Mouse (Mus musculus): Measurements from ENCODE around the gene Arrb1.

Arrb1 gene

DNA sequence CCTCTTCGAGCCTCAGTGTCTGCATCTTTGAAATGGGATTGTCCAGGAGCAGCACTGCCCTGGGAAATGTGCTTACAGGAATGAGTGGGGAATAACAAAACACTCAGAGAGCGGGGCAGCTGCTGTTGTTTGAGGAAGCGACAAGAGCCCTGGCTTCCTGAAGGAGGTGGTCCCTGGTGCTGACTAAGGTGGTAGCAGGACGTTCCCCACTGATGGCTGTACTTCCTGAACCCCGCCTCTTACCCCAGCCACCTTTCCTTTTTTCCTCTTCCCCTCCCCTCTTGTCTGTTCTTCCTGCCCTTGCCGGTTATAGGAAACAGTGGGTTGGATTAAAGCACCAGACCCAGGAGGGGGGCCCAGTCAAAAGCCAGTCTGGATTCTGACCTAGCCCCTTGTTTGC is 45.0 kb downstream of the Arrb1 start:
- DNase-seq (ENCODE audit: low spot score), result no peak

DNA sequence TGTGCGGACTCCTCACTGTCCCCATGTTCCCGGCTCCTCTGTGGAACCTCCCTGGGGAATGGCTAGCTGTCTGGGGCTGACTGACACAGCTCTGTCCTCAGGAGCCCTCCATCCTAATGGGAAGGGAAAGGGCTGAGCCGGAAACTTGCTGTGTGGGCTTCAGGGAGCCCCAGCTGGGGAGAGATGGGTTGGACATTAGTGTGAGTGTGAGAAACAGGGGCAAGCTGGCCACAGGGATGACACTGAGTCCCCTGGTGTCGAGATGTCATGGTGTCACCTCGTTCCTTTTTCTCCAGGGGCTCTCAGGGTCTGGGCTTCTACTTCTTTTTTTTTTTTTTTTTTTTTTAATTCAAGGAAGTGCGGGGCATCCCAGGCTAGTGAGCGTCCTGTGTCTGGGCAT is 47.0 kb downstream of the Arrb1 start:
- no peak for DNase-seq (ENCODE audit: low spot score)

DNA sequence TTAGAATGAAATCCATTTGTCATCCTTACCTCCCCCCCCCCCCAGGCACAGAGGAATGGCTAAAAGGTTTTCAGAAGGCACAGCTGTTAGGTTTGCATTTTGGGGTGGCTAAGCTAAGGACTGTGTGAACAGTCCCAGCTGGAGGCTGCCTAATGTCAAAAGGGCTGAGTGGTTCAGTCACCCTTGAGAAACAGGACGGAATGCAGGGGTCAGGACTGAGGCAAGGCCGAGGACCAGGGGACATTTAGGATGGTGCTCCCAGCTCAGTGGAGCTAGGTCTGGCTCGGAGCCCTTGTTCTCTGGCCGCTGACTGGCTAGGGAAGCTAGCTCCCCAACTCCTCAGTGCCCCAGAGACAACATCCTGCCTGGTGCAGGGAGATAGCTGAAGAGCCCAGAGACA is 47.6 kb downstream of the Arrb1 start:
- peak; percentile 49 for DNase-seq (ENCODE audit: low spot score)

DNA sequence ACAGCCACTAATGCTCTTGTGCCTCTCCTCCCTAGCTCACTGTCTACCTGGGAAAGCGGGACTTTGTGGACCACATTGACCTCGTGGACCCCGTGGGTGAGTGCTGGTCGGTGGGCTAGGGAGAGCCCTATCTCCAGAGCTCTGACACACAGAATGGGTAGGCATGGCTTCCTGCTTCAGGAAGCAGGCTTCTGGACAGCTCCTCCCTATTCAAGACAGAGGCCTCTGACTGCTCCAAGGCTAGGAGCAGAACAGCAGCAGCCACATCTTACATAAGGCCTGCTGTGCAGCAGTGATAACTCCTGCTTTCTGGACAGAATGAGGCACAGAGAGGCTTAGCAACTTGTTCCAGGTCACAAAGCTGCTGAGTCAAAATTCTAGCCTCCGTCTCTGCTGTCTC is 48.4 kb downstream of the Arrb1 start:
- no peak for DNase-seq (ENCODE audit: low spot score)

DNA sequence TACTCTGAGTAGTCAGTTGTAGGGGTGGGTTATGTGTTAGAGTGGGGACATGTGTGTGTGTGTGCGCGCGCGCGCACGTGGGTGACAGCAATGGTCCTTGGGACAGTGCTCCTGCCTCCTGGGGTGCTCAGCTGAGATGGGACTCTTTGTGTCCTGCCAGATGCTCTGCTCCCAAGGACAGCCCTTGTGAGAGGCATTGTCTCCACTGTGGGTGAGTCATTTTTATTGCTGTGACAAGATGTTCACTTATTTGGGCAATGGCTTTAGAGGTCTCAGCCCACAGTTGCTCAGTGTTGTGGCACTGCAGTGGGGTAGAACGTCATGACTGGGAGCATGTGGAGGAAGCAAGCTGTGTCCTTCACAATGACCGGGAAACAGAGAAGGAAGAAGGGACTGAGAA is 50.7 kb downstream of the Arrb1 start:
- DNase-seq (ENCODE audit: low spot score), result no peak

DNA sequence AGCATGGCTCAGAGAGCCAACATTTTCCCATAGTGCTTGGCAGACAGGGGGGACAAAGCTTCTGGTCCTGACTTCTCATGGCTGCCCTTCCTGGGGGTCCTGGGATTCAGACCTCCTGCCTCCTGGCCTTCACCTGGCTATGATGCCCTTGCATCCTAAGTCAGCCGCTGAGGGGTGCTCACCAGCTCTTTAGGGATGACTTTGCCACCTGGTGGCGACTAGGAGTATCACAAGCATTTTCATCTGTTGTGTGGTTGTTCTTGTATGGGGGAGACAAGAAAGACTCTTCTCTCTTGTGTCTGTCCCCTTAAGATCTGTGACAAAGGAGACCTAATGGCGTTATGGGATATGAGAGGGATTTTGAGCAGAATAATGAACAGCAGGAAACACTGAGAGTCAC is 54.8 kb downstream of the Arrb1 start:
- peak; percentile 80 for DNase-seq (ENCODE audit: low spot score)

DNA sequence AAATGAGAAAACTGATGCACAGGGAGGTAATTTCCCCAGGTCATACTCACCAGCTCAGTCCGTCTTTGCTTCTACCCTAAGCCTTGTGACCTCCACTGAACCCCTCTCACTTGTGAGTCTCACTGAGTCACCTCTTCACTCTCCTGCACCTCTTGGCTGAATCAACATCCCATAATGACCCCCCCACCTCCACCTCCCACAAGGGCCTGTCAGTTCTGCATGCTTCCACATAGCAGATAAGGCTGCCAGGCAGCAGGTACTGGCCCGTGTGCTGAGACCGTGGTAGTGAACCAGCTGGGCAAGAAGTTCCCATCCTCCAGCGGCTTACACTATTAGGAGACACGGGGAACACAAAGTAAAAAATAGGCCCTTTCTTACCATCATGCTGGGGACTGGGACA is 55.4 kb downstream of the Arrb1 start:
- no peak for DNase-seq (ENCODE audit: low spot score)

DNA sequence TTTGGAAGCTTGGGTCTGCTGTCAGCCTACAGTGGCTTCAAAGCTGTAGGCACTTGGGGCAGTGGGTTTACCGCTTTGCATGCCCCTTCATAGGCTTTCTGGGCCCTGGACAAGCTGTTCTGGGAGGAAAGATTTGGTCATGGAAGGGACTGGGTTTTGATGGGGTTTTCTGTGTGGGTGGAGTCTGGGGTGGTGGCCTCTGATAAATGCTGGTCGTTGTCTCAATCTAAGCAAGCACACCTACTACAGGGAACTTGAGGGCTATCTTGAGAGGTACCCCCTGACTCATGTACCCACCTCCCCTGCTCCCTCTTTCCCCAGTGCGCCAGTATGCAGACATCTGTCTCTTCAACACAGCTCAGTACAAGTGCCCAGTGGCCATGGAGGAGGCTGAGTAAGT is 57.4 kb downstream of the Arrb1 start:
- DNase-seq (ENCODE audit: low spot score), result no peak

DNA sequence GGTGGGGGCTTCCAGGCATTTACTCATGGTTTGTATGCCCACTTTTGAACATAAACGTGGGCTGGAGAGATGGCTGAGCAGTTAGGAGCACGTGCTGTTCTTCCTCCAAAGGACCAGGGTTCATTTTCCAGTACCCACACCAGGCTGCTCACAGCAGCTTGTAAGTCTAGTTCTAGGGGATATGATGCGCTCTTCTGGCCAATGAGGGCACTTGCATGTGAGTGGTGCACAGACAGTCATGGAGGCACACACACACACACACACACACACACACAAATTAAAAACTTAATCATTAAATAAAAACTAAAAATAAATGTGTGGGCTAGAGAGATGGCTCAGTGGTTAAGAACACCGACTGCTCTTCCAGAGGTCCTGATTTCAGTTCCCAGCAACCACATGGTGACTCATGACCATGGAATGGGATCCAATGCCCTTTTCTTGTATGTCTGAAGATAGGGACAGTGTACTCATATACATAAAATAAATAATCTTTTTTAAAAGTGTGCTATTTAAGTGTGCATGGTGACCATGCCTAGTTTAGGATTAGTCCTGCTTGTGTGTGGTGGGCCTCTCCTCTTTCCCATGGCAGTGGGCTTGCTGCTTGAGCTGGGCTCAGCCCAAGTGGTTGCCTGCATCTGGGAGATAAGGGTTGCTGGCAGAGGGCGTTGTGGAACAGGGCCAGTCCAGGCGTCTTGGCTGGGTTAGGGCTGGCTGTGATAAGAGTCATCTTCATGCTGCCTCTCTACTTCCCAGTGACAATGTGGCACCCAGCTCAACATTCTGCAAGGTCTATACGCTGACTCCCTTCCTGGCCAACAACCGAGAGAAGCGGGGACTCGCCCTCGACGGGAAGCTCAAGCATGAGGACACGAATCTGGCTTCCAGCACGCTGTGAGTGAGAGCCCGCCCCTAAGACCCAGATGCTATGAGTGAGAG is 58.9 kb downstream of the Arrb1 start:
- DNase-seq (ENCODE audit: low spot score), result peak; percentile 23

DNA sequence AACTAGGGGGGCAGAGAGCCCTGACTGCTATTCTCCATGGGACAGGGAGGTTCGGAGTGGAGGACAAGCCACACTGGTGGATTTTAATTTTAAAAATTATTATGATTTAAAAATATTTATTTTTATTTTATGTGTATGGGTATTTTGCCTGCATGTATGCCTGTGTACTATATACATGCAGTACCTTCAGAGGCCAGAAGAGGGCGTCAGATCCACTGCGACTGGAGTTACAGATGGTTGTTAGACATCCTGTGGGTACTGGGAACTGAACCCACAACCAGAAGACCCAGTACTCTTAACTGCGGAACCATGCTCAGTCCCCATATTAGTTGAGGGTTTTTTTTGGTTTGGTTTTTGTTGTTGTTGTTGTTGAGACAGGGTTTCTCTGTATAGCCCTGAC is 63.5 kb downstream of the Arrb1 start:
- no peak for DNase-seq (ENCODE audit: low spot score)

DNA sequence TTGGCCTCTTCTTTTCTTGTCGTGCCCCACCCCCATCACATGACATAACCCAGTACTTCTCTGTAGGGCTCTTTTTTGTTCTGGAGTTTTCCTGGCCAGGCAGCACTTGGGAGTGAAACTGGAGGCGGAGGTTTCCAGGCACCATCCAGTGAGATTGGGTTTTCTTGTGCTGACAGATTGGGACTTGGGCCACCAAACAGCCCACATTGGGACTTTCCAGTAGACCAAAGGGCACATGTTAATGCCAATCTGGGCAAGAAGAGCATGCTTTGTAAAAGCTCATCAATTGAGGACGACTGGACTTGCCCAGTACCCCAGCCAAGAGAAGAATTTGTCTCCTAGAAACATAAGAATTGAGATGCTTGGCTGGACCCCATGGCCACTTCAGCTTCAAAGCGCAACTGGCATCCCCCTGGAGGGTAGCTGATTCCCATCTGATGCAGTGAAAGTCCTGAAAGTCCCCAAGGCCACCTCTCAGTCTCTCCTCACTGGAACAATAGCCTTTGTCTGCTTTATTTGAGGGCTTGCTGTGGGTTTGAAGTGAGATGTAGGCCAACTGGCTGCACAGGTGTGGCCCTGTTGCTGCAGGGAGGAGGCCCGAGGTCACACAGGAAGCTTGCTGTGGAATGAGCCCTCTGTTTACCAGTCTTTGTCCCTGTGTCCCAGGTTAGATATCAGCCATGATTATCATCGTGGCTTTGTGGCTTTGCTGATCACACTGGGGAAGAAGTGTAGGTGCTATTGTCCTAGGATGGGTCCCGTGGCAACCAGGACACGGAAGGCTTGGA is 68.8 kb downstream of the Arrb1 start:
- no peak for DNase-seq (ENCODE audit: low spot score)

DNA sequence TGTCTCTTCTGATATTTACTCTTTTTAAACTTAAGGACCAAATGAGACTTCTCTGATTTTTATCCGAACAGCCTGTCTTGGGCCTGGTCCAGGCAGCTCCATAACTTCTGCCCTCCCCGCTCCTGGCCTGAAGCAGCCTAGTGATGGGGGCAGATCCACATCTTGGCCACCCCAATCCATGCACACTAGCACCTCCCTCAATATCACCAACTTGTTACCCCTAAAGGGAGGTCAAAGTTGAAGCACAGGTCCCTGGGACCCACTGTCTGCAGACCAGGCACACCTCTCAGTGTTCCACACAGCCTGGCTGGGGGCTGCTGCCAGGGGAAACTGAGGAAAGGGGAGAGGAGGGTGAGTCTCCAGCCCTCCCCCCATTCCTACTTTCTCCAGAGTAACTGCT is 69.8 kb downstream of the Arrb1 start:
- no peak for DNase-seq (ENCODE audit: low spot score)

DNA sequence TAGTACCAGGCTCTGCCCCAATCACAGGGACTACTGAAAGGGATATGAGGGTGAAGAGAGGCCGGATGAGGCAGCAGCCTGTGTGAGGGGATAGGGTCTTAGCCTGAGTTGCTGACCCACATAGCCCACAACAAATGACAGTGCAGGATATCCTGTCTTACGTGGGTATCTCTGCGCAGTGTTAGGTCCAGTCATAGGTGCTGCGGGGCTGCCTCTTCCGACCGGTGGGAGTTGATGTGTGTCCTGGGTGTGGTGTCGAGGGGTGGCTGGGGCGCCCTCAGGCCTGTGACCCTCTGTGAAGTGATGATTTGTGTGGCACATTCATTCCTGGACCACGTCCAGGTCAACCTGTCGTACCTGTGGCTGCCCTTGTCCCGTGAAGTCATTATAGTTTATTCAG is 71.0 kb downstream of the Arrb1 start:
- no peak for DNase-seq (ENCODE audit: low spot score)

DNA sequence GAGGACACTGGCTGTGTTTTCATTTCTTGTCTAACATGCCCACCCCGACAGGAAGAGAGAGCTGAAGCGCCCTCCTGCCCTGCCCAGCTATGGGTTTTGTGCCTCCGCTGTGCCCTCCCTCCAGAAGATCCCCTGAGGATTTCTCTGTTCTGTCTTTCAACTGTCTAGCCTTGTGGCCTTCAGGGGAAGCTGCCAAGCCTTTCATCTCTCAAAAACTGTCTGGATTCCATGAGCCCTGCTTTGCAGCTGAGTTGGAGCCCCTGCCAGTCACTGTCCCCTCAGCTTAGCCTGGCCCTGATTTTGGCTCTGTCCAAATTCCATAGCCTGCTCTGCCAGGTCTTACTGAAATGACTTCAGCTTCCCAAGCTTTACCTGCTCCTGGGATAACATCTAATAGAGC is 71.5 kb downstream of the Arrb1 start:
- no peak for DNase-seq (ENCODE audit: low spot score)

DNA sequence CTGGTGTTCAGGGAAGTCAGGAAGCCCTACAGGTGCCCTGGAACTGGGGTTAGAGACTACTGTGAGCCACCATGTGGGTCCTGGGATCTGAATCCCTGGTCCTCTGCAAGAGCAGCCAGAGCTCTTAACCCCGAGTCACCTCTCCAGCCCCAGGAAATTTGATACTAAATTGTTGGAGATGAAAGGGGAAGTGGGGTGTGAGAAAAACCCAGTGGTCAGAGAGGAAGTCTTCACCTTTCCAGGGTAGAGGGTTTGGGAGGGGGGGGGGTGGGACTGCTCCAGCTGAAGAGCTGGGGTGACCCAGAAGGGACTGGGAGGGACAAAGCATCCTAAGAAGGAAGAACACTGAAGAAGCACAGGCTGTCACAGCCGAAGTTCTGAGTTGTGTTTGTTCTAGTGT is 72.4 kb downstream of the Arrb1 start:
- DNase-seq (ENCODE audit: low spot score), result no peak

DNA sequence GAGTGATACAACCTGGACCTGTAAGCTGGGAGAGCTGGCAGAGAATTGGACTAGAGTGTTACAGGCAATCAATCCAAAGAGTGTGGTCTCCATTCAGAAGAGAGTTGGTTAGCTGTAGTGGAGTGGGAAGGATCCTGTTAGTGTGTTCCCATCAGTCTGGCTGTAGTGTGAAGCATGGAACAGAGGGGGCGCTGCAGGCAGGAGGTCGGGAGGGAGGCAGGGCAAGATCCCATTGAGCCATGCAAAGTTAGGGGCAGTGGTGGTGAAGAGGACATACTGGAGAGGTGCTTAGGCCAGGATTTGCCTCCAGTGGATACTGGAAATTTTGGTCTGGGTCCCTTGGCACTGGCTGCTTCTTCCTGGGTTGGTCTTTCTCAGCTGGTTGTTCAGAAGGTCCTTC is 83.0 kb downstream of the Arrb1 start:
- DNase-seq (ENCODE audit: low spot score), result no peak

DNA sequence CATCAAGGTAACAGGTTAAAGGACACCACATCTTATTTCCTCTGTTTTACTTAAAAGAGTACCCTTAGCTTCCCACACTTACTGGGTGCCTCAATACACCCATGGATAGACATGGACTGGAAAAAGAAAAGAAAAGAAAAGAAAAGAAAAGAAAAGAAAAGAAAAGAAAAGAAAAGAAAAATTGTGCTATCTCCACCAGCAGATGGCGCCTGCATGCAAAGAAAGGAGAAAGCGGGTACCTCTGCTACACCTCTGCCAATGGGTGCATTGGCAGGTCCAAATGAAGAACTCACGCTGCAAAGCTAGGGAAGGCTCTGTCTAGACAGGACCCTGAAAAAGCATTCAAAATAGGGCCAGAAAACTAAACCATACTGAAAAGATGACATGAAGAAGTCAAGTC is 83.6 kb downstream of the Arrb1 start:
- DNase-seq (ENCODE audit: low spot score), result peak; percentile 67

DNA sequence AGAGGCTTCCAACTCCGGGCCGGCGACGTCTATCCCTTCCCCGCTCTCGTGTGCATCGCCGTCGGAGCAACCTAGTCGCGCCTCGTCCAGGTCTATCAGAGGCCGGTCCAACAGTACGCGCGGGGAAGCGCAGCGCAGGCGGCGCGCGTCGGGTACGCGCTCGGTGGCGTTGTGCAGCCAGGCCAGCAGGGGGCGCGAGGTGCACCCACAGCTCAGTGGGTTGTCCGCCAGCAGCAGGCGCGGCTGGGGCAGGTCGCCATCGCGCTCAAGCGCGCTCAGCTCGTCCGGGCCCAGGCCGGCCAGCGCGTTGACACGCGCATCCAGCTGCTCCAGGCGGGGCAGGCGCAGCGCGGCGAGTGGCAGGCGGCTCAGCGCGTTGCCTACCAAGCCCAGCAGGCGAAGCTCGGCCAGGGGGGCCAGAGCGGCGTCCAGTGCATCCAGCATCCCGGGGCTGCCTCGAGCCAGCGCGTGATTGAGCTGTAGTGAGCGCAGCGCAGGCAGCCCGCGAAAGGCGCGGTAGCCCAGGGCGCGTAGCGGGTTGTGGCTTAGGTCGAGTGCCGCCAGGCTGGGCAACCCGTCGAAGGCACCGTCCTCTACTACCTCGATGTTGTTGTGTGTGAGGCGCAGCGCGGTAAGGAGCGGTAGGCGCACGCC is 90.6 kb downstream of the Arrb1 start:
- peak; percentile 92 for DNase-seq (ENCODE audit: low spot score)

DNA sequence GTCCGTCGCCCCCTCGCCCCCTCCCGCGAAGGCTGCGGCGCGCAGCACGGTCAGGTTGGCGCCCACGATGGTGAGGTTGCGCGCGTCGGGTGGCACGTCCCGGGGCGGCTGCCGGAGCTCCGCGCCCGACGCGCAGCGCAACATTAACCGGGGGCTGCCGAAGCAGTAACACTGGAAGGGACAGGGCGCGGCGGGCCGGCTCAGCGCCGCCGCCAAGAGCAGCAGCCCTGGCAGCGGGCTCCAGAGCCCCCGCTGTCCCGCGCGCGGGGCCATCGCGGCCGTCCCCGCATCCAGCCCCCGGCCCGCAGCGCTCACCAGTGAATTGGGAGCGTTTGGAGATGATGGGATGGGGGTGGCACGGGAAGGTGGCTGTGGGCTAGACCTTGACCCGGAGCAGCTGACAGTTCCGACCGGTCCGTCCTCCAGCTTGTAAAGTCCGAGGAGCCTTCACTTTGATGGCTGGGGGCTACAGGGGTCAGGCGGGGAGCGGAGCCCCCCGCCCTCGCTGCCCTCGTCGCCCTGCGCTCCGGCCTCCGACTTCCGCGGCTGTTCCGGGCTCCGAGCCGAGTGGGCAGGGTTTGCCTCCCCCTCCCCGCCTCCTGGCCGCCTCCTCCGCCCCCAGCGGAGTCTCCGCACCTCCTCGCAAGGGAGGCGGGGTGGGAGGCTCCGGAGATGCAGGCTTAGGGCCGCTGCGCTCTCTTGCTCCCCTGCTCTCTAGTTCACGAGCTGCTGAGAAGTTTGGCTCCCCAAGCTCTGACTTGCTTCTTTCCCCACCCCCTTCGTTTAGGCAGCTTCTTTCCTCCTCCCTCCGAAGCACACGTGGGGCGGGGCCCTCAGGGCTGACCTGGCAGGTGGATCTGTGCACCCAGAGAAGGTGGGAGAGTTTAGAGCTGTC is 91.4 kb downstream of the Arrb1 start, which contains the start of gene Tpbgl:
Gene Tpbgl (minus strand): TSS at position 728 of the 895 bp plus-strand sequence.
- peak; percentile 88 for DNase-seq (ENCODE audit: low spot score)

DNA sequence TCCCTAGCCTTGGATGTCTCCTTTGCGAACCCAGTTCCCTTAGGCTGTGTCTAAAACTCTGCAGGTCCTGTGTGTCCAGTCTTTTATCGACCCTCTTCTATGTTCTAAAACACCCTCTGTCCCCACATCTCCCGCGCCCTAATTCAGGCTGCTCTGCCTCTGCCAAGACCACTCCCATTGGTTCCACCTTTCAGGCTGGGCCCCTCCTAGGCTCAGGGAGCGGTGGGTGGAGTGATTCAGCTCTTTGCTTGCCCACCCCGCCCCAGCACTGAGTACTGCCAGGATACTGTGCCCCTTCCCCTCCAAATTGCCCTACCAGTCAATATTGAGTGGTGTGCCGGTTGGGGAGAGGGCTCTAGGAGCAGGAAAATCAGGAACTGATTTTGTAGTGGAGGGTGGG is 92.1 kb downstream of the Arrb1 start:
- no peak for DNase-seq (ENCODE audit: low spot score)

DNA sequence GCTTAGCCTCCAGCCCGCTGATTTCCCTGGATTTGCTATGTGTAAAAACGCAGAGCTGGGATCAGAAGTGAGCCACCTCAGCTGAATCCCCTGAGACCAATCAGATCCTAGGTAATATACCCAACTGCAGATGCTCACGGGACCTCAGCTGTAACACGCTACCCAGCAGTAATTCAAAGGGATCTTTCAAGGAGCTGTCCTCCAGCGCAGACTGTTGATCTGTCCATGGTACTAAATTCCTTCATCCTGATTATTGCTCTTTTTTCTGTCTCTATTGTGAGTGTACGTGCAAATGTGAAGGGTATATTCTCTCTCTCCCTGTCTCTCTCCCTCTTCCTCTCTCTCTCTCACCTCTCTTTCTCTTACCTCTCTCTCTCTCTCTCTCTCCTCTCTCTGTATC is 97.0 kb downstream of the Arrb1 start:
- no peak for DNase-seq (ENCODE audit: low spot score)

Measured in MN1 (cell line).